Mouse (Mus musculus): ENCODE data around the gene Grik4.

DNA sequence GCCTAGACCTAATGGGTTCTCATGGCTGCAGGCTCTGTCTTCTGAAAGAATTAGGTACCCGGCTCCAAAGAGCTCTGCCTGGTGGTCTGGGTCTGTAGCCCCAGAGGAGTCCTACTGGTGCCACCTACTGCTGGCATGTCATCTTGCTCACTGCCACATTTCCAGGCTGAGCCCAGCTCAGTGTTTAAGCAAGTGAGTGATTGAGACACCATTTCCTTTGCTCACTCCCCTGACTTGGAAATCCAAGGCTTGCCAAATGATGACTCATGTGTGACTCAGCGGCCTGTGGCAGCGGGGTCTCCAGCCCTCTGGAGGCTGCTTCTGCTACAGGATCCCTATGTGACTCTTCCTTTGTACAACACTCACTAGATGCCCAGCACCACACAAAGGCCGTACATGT lies 72.6 kb downstream of the Grik4 start:
- TF ChIP-seq CTCF (IDR thresholded peaks at IDR 0.05; ENCODE audit: low read depth, low read length), result no peak
- no peak for TF ChIP-seq POLR2A (IDR thresholded peaks at IDR 0.05; ENCODE audit: extremely low read depth, insufficient read depth, low read length)

Measured in liver, adult 2 months (tissue).